Mouse (Mus musculus): Measurements from ENCODE around the gene Abr. TPM values are rescaled to one million over a fixed set of nuclear protein-coding genes. Genes with fewer than 3 reads are reported as not detected.

Abr gene
- polyA plus RNA-seq, 1 experiment from 2014 or later, result 21.6 TPM

DNA sequence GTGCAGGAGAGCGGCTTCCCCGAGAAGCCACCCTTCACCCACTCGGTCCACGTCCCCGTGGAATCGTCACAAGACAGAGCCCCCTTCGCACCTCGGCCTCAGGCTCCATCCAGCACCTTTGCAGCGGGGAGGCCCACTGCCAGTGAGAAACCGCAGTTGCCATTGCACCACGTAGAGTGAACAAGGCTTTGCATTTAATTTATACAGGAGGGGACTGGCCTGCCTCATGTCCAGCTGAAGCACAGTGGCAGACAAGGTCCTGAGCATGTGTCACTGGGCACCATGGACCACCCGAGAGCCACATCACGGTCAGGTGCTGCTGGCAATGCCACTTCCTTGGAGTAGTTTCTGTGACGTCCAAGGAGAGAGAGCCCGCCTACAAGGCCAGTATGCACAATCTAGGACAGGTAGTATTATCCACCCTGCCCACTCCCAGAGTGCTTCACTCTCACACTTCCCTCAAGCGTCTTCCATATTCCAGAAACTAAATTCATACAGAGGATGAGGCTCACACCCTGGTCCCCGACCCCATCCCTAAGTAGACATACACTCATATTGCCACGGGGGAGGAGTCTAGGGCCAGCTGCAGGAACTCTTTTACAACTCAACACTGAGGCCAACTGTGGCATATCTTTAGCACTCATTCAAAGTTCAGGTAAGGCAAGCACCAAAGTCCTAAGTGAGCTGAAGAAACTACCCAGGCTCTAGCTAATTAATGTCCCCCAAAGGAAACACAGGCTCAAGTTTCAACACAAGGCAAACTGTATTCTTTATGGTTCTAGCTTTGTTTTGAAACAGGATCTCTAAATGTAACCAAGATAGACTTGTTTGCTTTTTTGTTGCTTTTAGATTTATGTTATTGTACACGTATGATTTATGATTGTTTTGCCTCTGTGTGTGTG, 126.7 kb downstream of the Abr start:
- Histone ChIP-seq H3K9me3 (ENCODE audit: control insufficient read depth, low read length) (no peaks in the 10 kb centered on the region), H3K27me3 (ENCODE audit: control insufficient read depth, insufficient read depth, low read depth, low read length) (no peaks in the 10 kb centered on the region), H3K4me3 (ENCODE audit: low read length) (peak overlapping the region; percentile 68), H3K36me3 (ENCODE audit: control insufficient read depth, insufficient read depth, low read length) (no peaks in the 10 kb centered on the region), H3K4me1 (replicated peaks; ENCODE audit: control insufficient read depth, insufficient read depth, low read length) (peaks cover 49% of the 10 kb centered on the region), H3K27ac (ENCODE audit: low read length) (peak overlapping the region; percentile 98), H3K9ac (ENCODE audit: low read length) (peak overlapping the region; percentile 85), H3K4me2 (ENCODE audit: low read depth, low read length) (peak overlapping the region; percentile 66)
- 0 out of 2 replicates have a peak, but pooled peaks have one; percentile 2 for ATAC-seq (ENCODE audit: low read depth)
- 8% methylated on average over 19 of the region's 19 CpGs for WGBS

DNA sequence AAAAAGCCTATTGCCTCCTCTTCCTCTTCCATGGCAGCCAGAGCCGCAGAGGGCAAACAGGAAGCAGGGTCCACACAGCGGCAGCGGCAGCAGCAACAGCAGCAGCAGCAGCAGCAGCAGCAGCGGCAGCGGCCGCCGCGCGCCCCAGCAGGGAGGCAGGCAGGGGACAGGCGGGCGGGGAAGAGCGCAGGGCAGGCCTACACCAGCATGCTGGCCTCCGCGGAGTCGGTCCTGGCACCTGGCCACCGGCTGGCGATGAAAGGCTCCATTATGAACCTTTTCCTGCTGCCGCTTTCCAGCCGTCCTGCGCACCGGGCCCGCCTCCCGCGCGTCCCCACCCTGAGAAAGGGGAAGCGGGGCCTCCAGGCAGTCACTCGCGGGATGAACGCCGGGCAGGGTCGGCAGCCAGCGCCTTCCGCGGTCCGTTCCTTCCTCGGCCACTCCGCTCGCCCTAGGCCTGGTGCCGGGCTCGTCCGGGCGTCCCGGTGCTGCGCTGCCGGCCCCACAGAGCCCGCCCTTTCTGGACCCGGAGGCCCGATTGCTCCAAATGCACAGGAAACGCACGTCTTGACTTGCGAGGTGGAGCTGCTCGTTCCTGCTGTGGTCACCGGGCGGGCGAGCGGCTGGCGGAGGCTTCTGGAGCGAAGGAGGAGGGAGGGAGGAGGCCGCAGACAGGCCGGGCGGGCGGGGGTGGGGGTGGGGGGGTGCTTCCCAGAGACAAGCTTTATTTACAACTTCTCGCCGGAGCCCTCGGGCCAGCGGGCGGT, 127.6 kb downstream of the Abr start:
- H3K27ac ChIP-seq (ENCODE audit: low read length), result peak overlapping the region; percentile 98
- peak overlapping the region; percentile 85 for H3K9ac ChIP-seq (ENCODE audit: low read length)
- ATAC-seq (ENCODE audit: low read depth), result peak; percentile 85
- H3K4me3 ChIP-seq (ENCODE audit: low read length), result peak overlapping the region; percentile 68
- H3K4me2 ChIP-seq (ENCODE audit: low read depth, low read length), result peak overlapping the region; percentile 66
- H3K27me3 ChIP-seq (ENCODE audit: control insufficient read depth, insufficient read depth, low read depth, low read length), result no peaks in the 10 kb centered on the region
- H3K9me3 ChIP-seq (ENCODE audit: control insufficient read depth, low read length), result no peaks in the 10 kb centered on the region
- under 1% methylated on average over 61 of the region's 67 CpGs for WGBS
- H3K36me3 ChIP-seq (ENCODE audit: control insufficient read depth, insufficient read depth, low read length), result no peaks in the 10 kb centered on the region
- peaks cover 57% of the 10 kb centered on the region for H3K4me1 ChIP-seq (replicated peaks; ENCODE audit: control insufficient read depth, insufficient read depth, low read length)

DNA sequence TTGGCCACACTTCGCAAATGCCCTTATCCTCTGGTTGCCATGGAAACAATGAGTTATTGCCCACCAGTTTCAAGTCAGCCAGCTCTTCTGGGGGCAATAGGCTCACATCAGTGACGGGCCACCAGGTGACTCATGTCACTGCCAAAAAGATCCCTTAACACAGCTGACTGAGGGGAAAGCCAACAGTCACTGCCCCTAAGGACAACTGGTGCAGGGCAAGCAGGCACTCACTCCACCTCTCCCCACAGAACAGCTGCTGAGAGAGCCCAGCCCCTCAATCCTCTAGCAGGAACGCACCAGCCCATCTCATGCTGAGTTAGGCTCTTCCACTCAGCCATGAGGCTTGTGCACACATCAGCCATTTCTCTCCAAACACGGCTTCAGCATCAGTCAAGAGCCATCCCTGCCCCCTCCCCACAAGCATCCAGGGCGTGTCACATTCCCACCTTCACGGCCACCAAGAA, 128.3 kb downstream of the Abr start:
- WGBS, result 1% methylated on average over 6 of the region's 6 CpGs
- Histone ChIP-seq H3K27me3 (ENCODE audit: control insufficient read depth, insufficient read depth, low read depth, low read length) (no peaks in the 10 kb centered on the region), H3K36me3 (ENCODE audit: control insufficient read depth, insufficient read depth, low read length) (no peaks in the 10 kb centered on the region), H3K4me2 (ENCODE audit: low read depth, low read length) (peak overlapping the region; percentile 66), H3K9ac (ENCODE audit: low read length) (peak overlapping the region; percentile 85), H3K9me3 (ENCODE audit: control insufficient read depth, low read length) (no peaks in the 10 kb centered on the region), H3K27ac (ENCODE audit: low read length) (peak overlapping the region; percentile 98), H3K4me3 (ENCODE audit: low read length) (peak overlapping the region; percentile 68), H3K4me1 (replicated peaks; ENCODE audit: control insufficient read depth, insufficient read depth, low read length) (peaks cover 60% of the 10 kb centered on the region)
- ATAC-seq (ENCODE audit: low read depth), result peak; percentile 37

DNA sequence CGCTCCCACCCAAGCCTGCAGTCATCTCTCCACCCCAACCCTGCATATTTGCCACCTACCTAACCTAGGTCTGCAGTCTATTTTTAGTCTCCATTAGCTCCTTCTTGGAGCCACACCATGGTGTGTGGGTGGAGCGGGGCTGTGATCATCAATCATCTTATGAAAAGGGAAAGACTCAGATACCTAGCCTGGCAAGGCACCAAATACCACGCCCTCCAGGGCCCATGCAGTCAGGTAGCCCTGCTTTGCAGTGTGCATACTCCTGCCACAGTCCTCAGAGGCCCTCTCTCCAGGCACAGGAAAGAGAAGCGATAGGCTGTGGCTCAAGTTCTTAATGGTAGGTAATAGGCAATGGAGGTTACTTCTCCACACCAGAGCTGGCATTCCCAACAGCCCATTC, 128.9 kb downstream of the Abr start:
- Histone ChIP-seq H3K27me3 (ENCODE audit: control insufficient read depth, insufficient read depth, low read depth, low read length) (no peaks in the 10 kb centered on the region), H3K9me3 (ENCODE audit: control insufficient read depth, low read length) (no peaks in the 10 kb centered on the region), H3K36me3 (ENCODE audit: control insufficient read depth, insufficient read depth, low read length) (no peaks in the 10 kb centered on the region), H3K4me1 (replicated peaks; ENCODE audit: control insufficient read depth, insufficient read depth, low read length) (peaks cover 62% of the 10 kb centered on the region), H3K9ac (ENCODE audit: low read length) (peak overlapping the region; percentile 85), H3K27ac (ENCODE audit: low read length) (peak overlapping the region; percentile 41), H3K4me3 (ENCODE audit: low read length) (peak overlapping the region; percentile 68), H3K4me2 (ENCODE audit: low read depth, low read length) (peak overlapping the region; percentile 66)
- ATAC-seq (ENCODE audit: low read depth), result no peak
- 49% methylated on average over 4 of the region's 4 CpGs for WGBS

DNA sequence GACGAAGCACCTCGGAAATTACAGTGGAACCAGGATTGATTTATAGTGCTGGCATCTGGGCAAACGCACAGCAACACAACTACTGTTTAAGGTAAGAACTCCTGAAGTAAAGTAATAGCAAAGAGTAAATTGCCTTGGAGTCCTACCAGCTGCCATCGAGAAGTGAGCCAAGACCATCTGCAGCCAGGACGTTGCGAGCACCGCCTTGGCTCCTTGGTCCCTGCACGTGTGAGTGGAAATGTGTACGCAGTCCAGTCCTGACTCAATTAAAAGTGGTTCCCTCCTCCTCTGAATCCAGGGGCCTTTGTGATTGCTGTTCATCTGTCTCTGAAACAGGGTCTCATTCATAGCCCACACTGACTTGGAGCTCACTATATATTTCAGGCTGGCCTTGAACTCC, 130.3 kb downstream of the Abr start:
- Histone ChIP-seq H3K27ac (ENCODE audit: low read length) (no peak overlapping the region), H3K4me3 (ENCODE audit: low read length) (no peak overlapping the region), H3K4me1 (replicated peaks; ENCODE audit: control insufficient read depth, insufficient read depth, low read length) (peaks cover 55% of the 10 kb centered on the region), H3K36me3 (ENCODE audit: control insufficient read depth, insufficient read depth, low read length) (no peaks in the 10 kb centered on the region), H3K27me3 (ENCODE audit: control insufficient read depth, insufficient read depth, low read depth, low read length) (no peaks in the 10 kb centered on the region), H3K9ac (ENCODE audit: low read length) (no peak overlapping the region), H3K4me2 (ENCODE audit: low read depth, low read length) (no peak overlapping the region), H3K9me3 (ENCODE audit: control insufficient read depth, low read length) (no peaks in the 10 kb centered on the region)
- no peak for ATAC-seq (ENCODE audit: low read depth)
- WGBS, result 53% methylated on average over 9 of the region's 9 CpGs

DNA sequence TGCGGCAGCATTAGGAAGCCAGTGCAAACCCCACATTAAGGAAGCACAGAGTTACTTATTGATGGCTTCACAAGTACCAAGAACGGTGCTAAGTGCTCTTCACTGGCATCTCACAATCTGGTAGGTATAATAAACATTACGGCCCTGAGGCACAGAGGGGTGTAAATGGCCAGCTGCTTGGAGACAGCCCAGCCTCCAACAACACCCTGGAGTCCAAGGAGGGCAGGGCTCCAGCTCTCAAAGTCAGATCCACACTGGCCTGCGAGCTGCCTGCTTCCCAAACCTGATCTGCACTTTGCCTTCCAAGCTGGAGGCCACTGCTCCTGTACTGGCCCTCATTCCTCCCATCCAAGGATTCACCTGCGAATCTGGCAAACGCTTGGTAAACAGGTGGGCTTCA, 132.7 kb downstream of the Abr start:
- H3K4me1 ChIP-seq (replicated peaks; ENCODE audit: control insufficient read depth, insufficient read depth, low read length), result peaks cover 40% of the 10 kb centered on the region

DNA sequence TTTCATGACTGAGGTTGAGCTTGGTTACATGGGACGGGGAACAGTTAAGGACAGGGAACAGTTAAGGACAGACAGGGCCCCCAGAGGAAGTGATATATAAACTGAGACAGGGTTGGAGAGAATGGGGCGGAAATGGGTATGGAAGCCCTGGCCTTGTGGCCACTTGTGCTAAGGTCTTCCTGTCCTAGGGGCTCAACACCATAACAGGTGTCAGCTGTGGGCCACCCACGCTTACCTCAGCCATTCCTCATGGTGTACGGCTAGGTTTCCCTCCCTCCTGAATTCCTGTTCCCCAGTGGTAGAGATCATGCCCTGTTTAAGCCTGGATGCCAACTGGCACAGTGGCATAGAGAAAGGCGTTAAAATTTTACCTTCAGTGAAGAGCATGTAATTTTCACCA, 135.1 kb downstream of the Abr start:
- Histone ChIP-seq H3K9me3 (ENCODE audit: control insufficient read depth, low read length) (no peaks in the 10 kb centered on the region), H3K27ac (ENCODE audit: low read length) (no peak overlapping the region), H3K4me2 (ENCODE audit: low read depth, low read length) (no peak overlapping the region), H3K4me3 (ENCODE audit: low read length) (no peak overlapping the region), H3K36me3 (ENCODE audit: control insufficient read depth, insufficient read depth, low read length) (no peaks in the 10 kb centered on the region), H3K4me1 (replicated peaks; ENCODE audit: control insufficient read depth, insufficient read depth, low read length) (peaks cover 39% of the 10 kb centered on the region), H3K27me3 (ENCODE audit: control insufficient read depth, insufficient read depth, low read depth, low read length) (no peaks in the 10 kb centered on the region), H3K9ac (ENCODE audit: low read length) (no peak overlapping the region)
- WGBS, result 54% methylated on average over 5 of the region's 5 CpGs
- peak; percentile 75 for ATAC-seq (ENCODE audit: low read depth)

More for the DNA sequence above, 132.7 kb downstream of the Abr start:
- H3K27me3 ChIP-seq (ENCODE audit: control insufficient read depth, insufficient read depth, low read depth, low read length), result no peaks in the 10 kb centered on the region
- no peaks in the 10 kb centered on the region for H3K9me3 ChIP-seq (ENCODE audit: control insufficient read depth, low read length)
- H3K4me2 ChIP-seq (ENCODE audit: low read depth, low read length), result no peak overlapping the region
- no peaks in the 10 kb centered on the region for H3K36me3 ChIP-seq (ENCODE audit: control insufficient read depth, insufficient read depth, low read length)
- peak overlapping the region; percentile 16; the same call in 1 of the 2 replicates for H3K9ac ChIP-seq (ENCODE audit: low read length)
- H3K4me3 ChIP-seq (ENCODE audit: low read length), result no peak overlapping the region
- ATAC-seq (ENCODE audit: low read depth), result no peak
- WGBS, result 44% methylated on average over 6 of the region's 6 CpGs
- H3K27ac ChIP-seq (ENCODE audit: low read length), result no peak overlapping the region

DNA sequence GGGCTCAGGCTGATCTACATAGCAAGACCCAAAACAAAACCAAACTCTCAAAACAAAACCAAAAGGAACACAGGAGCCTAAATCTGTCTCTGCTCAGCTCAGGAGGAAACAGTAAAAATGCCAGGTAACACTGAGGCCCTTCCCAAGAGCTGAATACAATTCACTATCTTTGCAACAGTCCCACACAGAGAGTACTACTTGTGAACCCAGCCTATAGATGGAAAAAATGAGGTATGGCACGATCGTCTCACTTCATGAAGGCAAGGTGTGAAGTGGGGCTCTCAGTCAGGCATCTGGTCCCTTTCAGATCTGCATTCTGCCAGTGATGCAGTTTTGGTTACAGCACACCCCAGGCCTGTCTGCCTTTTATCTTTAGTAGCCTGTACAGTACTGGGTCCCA, 138.1 kb downstream of the Abr start:
- no peak overlapping the region for H3K4me3 ChIP-seq (ENCODE audit: low read length)
- WGBS, result 69% methylated on average over 2 of the region's 2 CpGs
- peaks cover 21% of the 10 kb centered on the region for H3K4me1 ChIP-seq (replicated peaks; ENCODE audit: control insufficient read depth, insufficient read depth, low read length)
- ATAC-seq (ENCODE audit: low read depth), result no peak
- no peaks in the 10 kb centered on the region for H3K9me3 ChIP-seq (ENCODE audit: control insufficient read depth, low read length)
- H3K36me3 ChIP-seq (ENCODE audit: control insufficient read depth, insufficient read depth, low read length), result peaks cover 5% of the 10 kb centered on the region; the same call in 1 of the 2 replicates
- no peak overlapping the region for H3K9ac ChIP-seq (ENCODE audit: low read length)
- H3K4me2 ChIP-seq (ENCODE audit: low read depth, low read length), result no peak overlapping the region
- peak overlapping the region; percentile 90 for H3K27ac ChIP-seq (ENCODE audit: low read length)
- no peaks in the 10 kb centered on the region for H3K27me3 ChIP-seq (ENCODE audit: control insufficient read depth, insufficient read depth, low read depth, low read length)

DNA sequence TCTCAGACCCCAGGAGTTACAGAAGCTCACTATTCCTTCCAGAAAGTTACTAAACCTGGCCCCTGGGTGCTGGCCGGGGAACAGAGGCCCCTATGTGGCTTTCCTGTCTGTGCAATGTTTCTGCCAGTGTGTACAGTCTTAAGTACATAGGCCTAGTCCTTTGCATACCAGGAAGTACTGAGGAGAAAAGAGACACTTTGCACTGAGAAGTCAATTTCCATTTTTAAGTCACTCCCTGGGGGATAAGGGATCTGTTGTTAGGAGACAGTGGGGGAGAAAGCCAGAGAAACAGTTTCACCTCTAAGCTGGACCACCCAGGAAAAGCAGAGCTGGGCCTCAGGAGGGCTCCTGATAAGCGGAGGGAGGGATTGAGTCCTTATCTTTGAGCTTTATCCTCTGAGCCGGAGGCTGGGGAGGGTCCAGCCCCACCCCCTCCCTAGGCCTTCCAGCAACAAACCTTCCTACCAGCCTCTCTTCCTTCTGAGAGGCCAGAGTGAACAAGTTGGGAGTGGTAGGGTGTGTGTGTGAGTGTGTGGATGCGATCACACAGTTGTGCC, 138.9 kb downstream of the Abr start:
- H3K9me3 ChIP-seq (ENCODE audit: control insufficient read depth, low read length), result no peaks in the 10 kb centered on the region
- ATAC-seq (ENCODE audit: low read depth), result peak; percentile 69
- peak overlapping the region; percentile 90 for H3K27ac ChIP-seq (ENCODE audit: low read length)
- peaks cover 18% of the 10 kb centered on the region for H3K4me1 ChIP-seq (replicated peaks; ENCODE audit: control insufficient read depth, insufficient read depth, low read length)
- peaks cover 5% of the 10 kb centered on the region; the same call in 1 of the 2 replicates for H3K36me3 ChIP-seq (ENCODE audit: control insufficient read depth, insufficient read depth, low read length)
- H3K4me3 ChIP-seq (ENCODE audit: low read length), result no peak overlapping the region
- WGBS, result 24% methylated on average over 4 of the region's 4 CpGs
- H3K27me3 ChIP-seq (ENCODE audit: control insufficient read depth, insufficient read depth, low read depth, low read length), result no peaks in the 10 kb centered on the region
- 0 out of 2 replicates have a peak overlapping the region, but pooled peaks have one; percentile 11 for H3K4me2 ChIP-seq (ENCODE audit: low read depth, low read length)
- H3K9ac ChIP-seq (ENCODE audit: low read length), result peak overlapping the region; percentile 36
